Mouse (Mus musculus) cerebellum, postnatal 25 days (tissue): ENCODE measurements around the gene Cacna1i.

Experiments
- DNase-seq, 2 experiments: peaks; one replicate each; pipeline ENCODE4 v3.0.0; 2021; ENCODE audit warnings: mixed read lengths in 2 of 2

The Cacna1i gene

GRCm38 (mm10) chr15:80413988-80414721 is 127.1 kb downstream of the Cacna1i start:
- DNase-seq = peak; percentile 33 to 56

DNA sequence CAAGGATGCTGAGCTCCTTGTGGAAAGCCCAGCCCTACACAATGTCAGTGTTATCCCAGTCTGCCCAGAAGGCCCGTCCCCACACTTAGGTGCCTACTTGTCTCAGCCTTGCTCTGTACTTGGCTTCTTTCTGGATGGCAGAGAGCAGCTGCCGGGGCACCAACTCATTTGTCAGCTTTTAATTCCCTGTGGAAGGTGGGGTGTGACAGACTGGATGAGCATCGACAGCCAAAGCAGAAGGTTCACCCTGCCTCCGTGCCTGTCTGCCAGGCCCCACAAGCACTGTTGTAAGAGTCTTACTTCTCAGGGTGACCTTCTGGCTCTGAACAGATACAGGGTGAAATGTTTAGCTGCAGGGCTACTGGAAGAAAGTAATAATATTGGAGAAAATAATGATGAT is 128.1 kb downstream of the Cacna1i start:
- no peak for DNase-seq

- no peak for DNase-seq
Measured at GRCm38 (mm10) chr15:80417066-80417465, 130.0 kb downstream of the Cacna1i start.

GRCm38 (mm10) chr15:80418146-80418545 is 131.1 kb downstream of the Cacna1i start:
- no peak for DNase-seq

DNA sequence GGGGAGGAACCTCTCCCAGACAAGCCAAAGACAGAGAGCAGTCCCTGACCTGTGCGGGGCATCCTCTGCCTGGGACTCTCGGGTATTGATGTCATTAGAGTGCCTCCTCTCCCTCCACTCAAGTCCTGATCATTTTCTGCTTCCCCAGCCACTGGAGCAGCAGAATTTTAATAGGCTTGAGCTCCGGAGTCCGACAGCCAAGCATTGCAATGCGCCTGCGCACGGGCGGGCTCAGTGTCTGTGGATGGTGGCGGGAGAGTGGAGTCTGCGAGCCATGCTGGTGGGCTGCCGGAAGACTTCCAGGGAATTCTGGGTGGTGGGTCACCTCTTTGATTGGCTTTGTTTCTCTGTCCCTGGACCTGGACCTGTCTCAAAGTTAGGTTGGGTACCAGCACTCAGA is 143.3 kb downstream of the Cacna1i start:
- DNase-seq = no peak

GRCm38 (mm10) chr15:80436961-80437360 is 149.9 kb downstream of the Cacna1i start:
- DNase-seq = no peak

- no peak for DNase-seq
Measured at GRCm38 (mm10) chr15:80437996-80438395, 151.0 kb downstream of the Cacna1i start.

GRCm38 (mm10) chr15:80438423-80438822 is 151.4 kb downstream of the Cacna1i start:
- DNase-seq = no peak

DNA sequence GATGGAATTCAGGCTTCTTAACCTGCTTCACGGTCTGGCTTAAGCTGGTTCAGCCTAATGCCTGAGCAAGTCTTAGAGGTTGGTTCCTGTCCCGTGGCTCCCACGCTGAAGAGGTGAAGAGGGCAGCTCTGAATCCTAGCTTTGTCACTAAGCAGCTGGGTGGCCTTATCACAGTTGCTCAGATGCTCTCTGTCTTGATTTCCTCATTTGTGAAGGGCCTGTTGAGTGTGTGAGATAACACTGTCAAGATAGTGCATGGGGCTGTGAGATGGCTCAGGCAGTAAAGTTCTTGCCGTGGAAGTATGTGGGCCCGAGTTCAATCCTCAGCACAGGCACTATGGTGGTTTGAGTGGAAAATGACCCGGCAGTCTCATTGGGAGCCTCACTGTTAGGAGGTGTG is 153.2 kb downstream of the Cacna1i start:
- no peak for DNase-seq

GRCm38 (mm10) chr15:80445956-80446687 is 159.1 kb downstream of the Cacna1i start:
- DNase-seq = no peak
